Mouse (Mus musculus) telencephalon, adult 2 months (tissue): ENCODE results near the gene Gm4070.
"Not testable (repeated sequence)": the region's sequence is repeated elsewhere in the genome, so short reads cannot be mapped to it uniquely, and the experiment has no call there.

Source experiments
- DNase-seq: peaks from one replicate; pipeline ENCODE4 v3.0.0-alpha.2; 2011; ENCODE audit warnings: low read depth, low spot score

Gm4070 gene

GRCm38 (mm10) chr7:105953812-105954211 lies at the start of gene Gm4070:
Gene Gm4070, minus strand, starts transcription at chr7:105953967.
- not testable (repeated sequence) for DNase-seq

DNA sequence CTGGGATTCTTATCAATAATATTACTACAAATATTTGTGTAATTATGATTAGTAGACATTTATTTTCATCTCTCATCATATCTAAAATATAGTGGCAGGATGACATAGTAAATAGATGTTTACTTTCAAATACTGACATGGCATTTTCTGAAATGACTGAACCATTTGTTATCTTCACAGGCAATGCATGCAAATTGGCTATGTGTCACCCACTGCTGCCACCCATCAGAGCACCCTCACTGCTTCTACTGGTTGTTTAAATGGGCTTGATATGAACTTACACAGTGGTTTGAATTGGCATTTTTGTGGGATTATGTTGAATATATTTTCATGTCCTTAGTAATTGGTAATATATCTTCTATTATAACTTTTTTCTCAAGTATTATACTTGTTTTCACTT lies 773 bp upstream of the Gm4070 start:
- not testable (repeated sequence) for DNase-seq

DNA sequence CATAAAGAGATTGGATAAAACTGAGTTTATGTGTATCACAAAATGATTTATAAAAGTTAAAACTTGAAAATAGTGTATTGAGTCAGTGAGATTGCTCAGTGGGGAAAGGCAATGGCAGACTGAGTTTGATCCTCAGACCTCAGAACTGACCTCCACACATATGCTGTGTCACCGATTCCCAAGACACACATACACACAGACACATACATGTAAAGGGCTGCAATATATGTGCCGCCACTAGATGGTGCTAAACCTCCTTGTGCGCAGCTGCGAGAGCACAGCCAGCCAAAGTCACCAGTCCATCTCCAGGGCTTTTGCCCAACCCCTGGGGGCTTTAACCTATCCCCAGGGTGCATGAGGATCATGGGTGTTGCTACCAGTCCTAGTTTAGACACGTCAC lies 1.4 kb downstream of the Gm4070 start:
- DNase-seq: not testable (repeated sequence)

GRCm38 (mm10) chr7:105945238-105945637 lies 8.5 kb downstream of the Gm4070 start:
- not testable (repeated sequence) for DNase-seq

- not testable (repeated sequence) for DNase-seq
Observed at GRCm38 (mm10) chr7:105932132-105932531, 21.6 kb downstream of the Gm4070 start.

DNA sequence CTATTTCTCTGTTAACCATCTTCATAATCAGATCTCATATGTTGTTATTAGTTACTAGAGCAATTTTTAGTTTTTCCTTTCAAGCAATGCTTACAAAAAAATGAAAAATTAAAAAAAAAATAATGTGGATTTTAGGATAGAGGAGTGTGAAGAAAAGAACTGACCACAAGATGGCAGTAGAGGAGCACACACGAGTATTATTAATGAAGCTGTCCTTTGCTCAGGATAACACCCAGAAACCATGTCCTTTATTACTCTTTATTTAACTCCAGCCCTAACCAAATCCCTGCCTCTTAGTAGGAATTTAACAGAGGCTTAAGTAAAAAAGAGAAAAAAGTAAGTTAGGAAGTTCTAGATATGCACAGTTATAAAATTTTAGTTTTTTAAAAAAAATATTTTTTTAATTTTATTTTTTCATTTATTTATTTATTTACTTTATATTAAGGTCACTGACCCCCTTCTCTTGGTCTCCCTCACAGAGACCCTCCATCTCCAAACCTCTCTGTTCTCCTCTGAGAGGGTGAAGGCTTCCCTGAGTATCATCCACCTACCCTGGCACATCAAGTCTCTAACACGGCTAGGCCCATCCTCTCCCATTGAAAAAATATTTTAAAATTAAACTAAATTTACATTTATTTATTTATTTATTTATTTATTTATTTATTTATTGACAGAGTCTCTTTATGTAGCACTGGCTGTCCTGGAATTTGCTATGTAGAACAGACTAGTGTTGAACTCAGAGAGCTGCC lies 70.0 kb downstream of the Gm4070 start:
- not testable (repeated sequence) for DNase-seq

GRCm38 (mm10) chr7:105879717-105880484 lies 73.9 kb downstream of the Gm4070 start:
- not testable (repeated sequence) for DNase-seq

DNA sequence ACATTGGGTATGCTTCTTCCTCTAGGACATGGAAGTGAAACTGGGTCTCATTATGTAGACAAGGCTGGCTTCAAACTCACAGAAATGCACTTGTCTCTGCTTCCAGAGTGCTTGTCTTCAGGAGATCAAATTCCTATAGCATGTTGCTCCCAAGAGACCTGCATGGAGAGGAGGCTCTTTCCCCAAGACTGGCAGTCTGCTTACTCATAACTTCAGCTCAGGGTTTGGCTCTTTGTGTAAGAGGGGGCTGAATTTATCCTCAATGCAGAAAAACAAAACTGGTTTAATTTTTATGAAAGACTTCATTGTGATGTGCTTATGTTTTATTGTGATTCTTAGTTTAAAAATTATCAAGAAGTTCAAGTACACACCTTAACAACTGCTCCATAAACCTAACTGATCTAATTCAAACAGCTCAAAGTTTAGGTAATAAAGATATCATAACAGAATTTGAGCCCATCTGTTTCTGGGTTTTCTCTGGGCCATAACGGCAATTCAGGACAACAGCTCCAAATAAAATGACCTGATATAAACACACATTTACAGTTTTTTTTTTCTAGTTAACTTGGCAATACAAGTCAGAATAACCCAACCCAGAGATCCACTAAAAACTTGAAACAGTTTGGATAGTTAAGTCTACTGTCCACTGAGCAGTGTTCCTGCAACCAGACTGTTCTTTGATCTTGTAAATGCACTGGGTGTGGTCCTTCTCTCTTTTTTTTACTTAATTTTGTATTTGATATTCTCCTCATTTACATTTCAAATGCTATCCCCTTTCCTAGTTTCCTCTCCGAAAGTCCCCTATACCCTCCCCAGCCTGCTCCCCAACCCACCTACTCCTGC lies 97.8 kb downstream of the Gm4070 start:
- DNase-seq: not testable (repeated sequence)
